Mouse (Mus musculus) ES-Bruce4 (cell line): ENCODE results near the gene Hfe2. TPM values are rescaled to one million over a fixed set of nuclear protein-coding genes. Genes with fewer than 3 reads are reported as not detected.

Source experiments
- H3K27ac ChIP-seq: 2 replicates; pipeline ENCODE4 v1.5.1; 2012; ENCODE audit warnings: low read length, inconsistent platforms; ENCODE audit not compliant: insufficient read depth
- H3K27me3 ChIP-seq: 2 replicates; pipeline ENCODE4 v1.6.1; 2012; ENCODE audit warnings: mild to moderate bottlenecking, low read length, inconsistent platforms; ENCODE audit not compliant: control insufficient read depth, poor library complexity, insufficient read depth, severe bottlenecking
- H3K36me3 ChIP-seq: 2 replicates; pipeline ENCODE4 v1.6.1; 2012; ENCODE audit warnings: inconsistent platforms, mild to moderate bottlenecking, low read length, moderate library complexity; ENCODE audit not compliant: control insufficient read depth, poor library complexity, insufficient read depth, severe bottlenecking
- H3K4me1 ChIP-seq: one replicate; pipeline ENCODE4 v1.8.1; 2011; ENCODE audit warnings: low read length; ENCODE audit not compliant: control insufficient read depth, insufficient read depth
- H3K4me3 ChIP-seq: 2 replicates; pipeline ENCODE4 v1.5.1; 2011; ENCODE audit warnings: low read depth, mild to moderate bottlenecking, low read length
- H3K9ac ChIP-seq: 2 replicates; pipeline ENCODE4 v1.6.1; 2012; ENCODE audit warnings: low read depth, mild to moderate bottlenecking, inconsistent platforms; ENCODE audit not compliant: poor library complexity, severe bottlenecking
- H3K9me3 ChIP-seq: replicated peaks from 2 replicates; pipeline ENCODE4 v1.6.1; 2012; ENCODE audit warnings: mild to moderate bottlenecking, low read length, inconsistent platforms; ENCODE audit not compliant: control insufficient read depth, poor library complexity, insufficient read depth, severe bottlenecking
- CTCF ChIP-seq: IDR thresholded peaks from one replicate; pipeline ENCODE4 v1.8.1; 2011; ENCODE audit warnings: low read depth, low read length
- EP300 ChIP-seq: IDR thresholded peaks from 2 replicates; pipeline ENCODE4 v1.6.1; 2011; ENCODE audit warnings: low read depth, low read length; ENCODE audit not compliant: insufficient read depth
- POLR2A ChIP-seq: IDR thresholded peaks from one replicate; pipeline ENCODE4 v1.8.1; 2011; ENCODE audit warnings: low read length; ENCODE audit not compliant: insufficient read depth
- polyA plus RNA-seq: library from polyadenylated mRNA; stranded (reverse); fragments of >200 nt; gene quantifications from 2 replicates; pipeline ENCODE4 v1.2.4, GENCODE M21; 2011; ENCODE audit warnings: low read depth; ENCODE audit not compliant: missing spikeins, insufficient read depth, insufficient read length

The Hfe2 gene
- polyA plus RNA-seq, 1 experiment: 0.88 TPM

- Histone ChIP-seq H3K4me1 (peaks cover 6% of the 10 kb centered on the region), H3K9ac (peak overlapping the region; percentile 29), H3K27ac (peak overlapping the region; percentile 77), H3K9me3 (no peaks in the 10 kb centered on the region), H3K27me3 (no peaks in the 10 kb centered on the region), H3K36me3 (no peaks in the 10 kb centered on the region), H3K4me3 (peak overlapping the region; percentile 65)
- TF ChIP-seq CTCF (no peak), EP300 (no peak)
These were observed 45.7 kb downstream of the Hfe2 start for GRCm38 (mm10) chr3:96570643-96571042.

GRCm38 (mm10) chr3:96571336-96571735, 46.4 kb downstream of the Hfe2 start:
- Histone ChIP-seq H3K27me3 (no peaks in the 10 kb centered on the region), H3K27ac (peak overlapping the region; percentile 63), H3K4me1 (peaks cover 7% of the 10 kb centered on the region), H3K9ac (no peak overlapping the region; the same call in 1 of the 2 replicates), H3K4me3 (no peak overlapping the region), H3K36me3 (no peaks in the 10 kb centered on the region), H3K9me3 (no peaks in the 10 kb centered on the region)
- TF ChIP-seq POLR2A (no peak), EP300 (peak; percentile 58; the same call in 1 of the 2 replicates)

DNA sequence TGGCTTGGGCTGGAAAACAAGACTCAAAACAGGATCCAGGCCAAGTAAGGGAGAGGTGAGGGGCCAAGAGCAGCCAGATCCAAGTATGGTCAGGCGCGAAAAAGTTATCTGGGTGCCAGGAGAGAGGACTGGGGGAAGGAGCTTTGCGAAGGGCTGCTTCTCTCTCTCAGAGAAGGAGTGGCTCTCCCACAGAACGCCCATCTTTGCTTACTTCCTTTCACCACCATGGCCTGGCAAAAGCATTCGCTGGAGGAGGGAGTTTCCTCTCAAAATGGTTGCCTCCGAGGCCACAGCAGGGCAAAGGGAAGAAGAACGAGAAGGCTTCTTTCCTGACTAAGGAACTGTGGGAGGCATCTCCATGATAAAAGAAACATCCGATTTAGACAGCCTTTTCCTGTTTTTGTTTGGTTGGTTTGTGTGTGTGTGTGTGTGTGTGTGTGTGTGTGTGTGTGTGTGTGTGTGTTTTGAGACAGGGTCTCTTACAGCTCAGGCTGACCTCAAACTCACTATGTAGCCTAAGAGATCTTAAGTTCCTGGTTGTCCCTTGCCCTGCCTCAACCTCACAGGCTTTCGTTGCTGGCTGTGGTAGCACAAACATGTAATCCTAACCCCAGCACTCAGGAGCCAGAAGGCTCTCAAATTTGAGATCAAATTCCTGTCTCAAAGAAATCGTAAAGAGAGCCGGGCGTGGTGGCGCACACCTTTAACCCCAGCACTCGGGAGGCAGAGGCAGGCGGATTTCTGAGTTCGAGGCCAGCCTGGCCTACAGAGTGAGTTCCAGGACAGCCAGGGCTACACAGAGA, 47.1 kb downstream of the Hfe2 start:
- H3K27me3 ChIP-seq: no peaks in the 10 kb centered on the region
- peak overlapping the region; percentile 7; the same call in 1 of the 2 replicates for H3K4me3 ChIP-seq
- no peak for TF ChIP-seq CTCF
- TF ChIP-seq EP300: no peak
- no peak for TF ChIP-seq POLR2A
- peaks cover 7% of the 10 kb centered on the region for H3K4me1 ChIP-seq
- H3K9ac ChIP-seq: peak overlapping the region; percentile 3
- no peaks in the 10 kb centered on the region for H3K9me3 ChIP-seq
- H3K36me3 ChIP-seq: no peaks in the 10 kb centered on the region
- peak overlapping the region; percentile 63 for H3K27ac ChIP-seq

DNA sequence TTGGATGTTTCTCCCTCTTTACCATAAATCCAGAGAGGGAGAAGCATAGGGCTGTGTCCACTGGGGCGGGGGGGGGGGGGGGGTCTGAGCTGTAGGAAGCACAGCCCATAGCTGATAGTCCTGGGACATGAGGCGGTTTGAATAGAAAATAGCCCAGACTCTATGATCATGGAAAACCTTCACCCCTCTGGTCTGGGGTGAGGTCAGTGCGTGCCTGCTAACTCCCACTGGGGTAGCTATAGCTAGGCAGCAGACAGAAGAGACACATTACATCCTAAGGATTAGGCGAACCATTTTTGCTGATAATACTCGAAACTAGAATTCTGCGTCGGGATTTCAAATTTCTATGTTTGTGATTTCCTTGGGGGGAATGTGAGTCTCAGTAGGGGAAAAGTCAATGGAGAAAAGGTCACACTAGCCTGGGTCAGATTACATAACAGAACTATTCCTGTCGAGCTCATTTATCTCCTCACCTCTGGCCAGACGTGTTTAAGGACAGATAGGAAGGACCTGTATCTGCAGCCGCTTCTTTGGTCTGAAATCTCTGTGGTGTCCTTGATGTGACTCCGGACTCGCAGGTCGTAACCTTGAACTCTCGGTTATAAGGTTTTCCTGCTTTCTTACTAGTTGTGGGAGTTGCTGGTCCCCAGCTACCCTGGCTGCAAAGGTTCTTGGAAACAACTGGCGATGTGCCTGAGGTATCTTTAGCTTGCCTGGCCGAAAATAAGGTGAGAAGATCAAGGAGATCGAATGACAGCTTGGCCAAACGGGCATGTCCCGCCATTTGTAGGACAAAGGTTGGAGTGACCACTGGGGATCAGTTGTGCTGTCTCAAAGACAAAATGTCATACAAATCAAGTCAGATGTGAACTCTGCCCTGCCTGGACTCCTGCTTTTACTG, 48.9 kb downstream of the Hfe2 start:
- Histone ChIP-seq H3K27ac (peak overlapping the region; percentile 42), H3K9ac (no peak overlapping the region; the same call in 1 of the 2 replicates), H3K36me3 (no peaks in the 10 kb centered on the region), H3K27me3 (no peaks in the 10 kb centered on the region), H3K4me1 (peaks cover 7% of the 10 kb centered on the region), H3K9me3 (no peaks in the 10 kb centered on the region), H3K4me3 (no peak overlapping the region)
- TF ChIP-seq CTCF (no peak), POLR2A (no peak), EP300 (no peak)

DNA sequence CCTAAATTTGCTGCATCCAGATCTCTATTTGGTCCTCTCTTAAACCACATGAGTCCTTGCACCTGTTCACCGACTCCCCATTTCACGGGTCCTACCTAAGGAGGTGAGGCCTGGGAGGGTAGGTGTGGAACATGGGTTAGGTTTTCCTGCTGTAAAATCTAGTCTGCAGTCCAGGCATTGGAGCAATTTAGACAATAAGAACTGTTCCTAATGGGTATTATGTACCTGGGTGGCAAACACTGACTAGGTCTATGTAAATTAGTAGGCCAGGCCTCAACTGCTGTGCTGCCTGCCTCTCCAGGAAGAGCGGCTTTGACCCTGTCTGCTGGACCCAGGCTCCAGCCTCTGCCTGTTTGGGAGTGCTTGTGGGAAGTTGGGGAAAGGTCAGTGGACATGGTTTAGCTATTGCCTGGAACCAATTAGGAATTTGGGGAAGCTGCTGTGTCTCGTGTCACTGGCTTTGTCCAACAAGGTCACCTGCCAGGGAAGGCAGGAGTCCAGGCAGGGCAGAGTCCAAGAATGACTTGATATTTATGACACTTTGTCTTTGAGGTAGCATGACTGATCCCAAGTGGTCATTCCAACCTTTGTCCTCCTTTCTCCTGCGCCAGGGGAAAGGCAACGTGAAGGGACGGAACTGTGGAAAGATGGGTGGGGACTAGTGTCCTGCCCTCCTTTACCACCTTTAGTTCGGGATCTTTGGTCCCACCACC, 50.5 kb downstream of the Hfe2 start:
- H3K36me3 ChIP-seq: no peaks in the 10 kb centered on the region
- peak overlapping the region; percentile 94 for H3K27ac ChIP-seq
- H3K4me3 ChIP-seq: peak overlapping the region; percentile 32
- peak overlapping the region; percentile 52; the same call in 1 of the 2 replicates for H3K9ac ChIP-seq
- peaks cover 5% of the 10 kb centered on the region for H3K4me1 ChIP-seq
- H3K9me3 ChIP-seq: no peaks in the 10 kb centered on the region
- no peaks in the 10 kb centered on the region for H3K27me3 ChIP-seq
- TF ChIP-seq CTCF (no peak), POLR2A (no peak), EP300 (no peak)
